Mouse (Mus musculus) brain, embryonic 18.5 days (tissue): Measurements from ENCODE around the gene Fxyd5.

Experiments used
- DNase-seq: peaks from one replicate; pipeline ENCODE4 v3.0.0-alpha.2; 2012; ENCODE audit warnings: low read depth, low spot score

Fxyd5 gene

GRCm38 (mm10) chr7:31042431-31042910 is at the start of gene Fxyd5:
Gene Fxyd5 (minus strand): TSS chr7:31042481.
- no peak for DNase-seq

- no peak for DNase-seq
Measured at GRCm38 (mm10) chr7:31089721-31090120, 47.4 kb upstream of the Fxyd5 start.

- DNase-seq, result no peak
Measured at GRCm38 (mm10) chr7:31088206-31088605, 45.9 kb upstream of the Fxyd5 start.

- DNase-seq, result no peak
Measured at GRCm38 (mm10) chr7:31087262-31087661, 45.0 kb upstream of the Fxyd5 start.

GRCm38 (mm10) chr7:31086175-31086755 is 44.0 kb upstream of the Fxyd5 start:
- no peak for DNase-seq

GRCm38 (mm10) chr7:31085171-31085570 is 42.9 kb upstream of the Fxyd5 start:
- DNase-seq, result no peak

- no peak for DNase-seq
Measured at GRCm38 (mm10) chr7:31084140-31084539, 41.9 kb upstream of the Fxyd5 start.

GRCm38 (mm10) chr7:31082831-31083588 is 40.7 kb upstream of the Fxyd5 start:
- no peak for DNase-seq

GRCm38 (mm10) chr7:31082106-31082505 is 39.8 kb upstream of the Fxyd5 start:
- no peak for DNase-seq

GRCm38 (mm10) chr7:31081106-31081505 is 38.8 kb upstream of the Fxyd5 start:
- no peak for DNase-seq

- no peak for DNase-seq
Measured at GRCm38 (mm10) chr7:31080611-31081010, 38.3 kb upstream of the Fxyd5 start.

- no peak for DNase-seq
Measured at GRCm38 (mm10) chr7:31079670-31080069, 37.4 kb upstream of the Fxyd5 start.

GRCm38 (mm10) chr7:31077885-31078445 is 35.7 kb upstream of the Fxyd5 start:
- no peak for DNase-seq

- DNase-seq, result no peak
Measured at GRCm38 (mm10) chr7:31077470-31077869, 35.2 kb upstream of the Fxyd5 start.

- DNase-seq, result no peak
Measured at GRCm38 (mm10) chr7:31076492-31076891, 34.2 kb upstream of the Fxyd5 start, which contains the start of gene Fxyd3. Gene Fxyd3 (minus strand): TSS chr7:31076704.

GRCm38 (mm10) chr7:31074713-31075069 is 32.4 kb upstream of the Fxyd5 start:
- DNase-seq, result no peak

- no peak for DNase-seq
Measured at GRCm38 (mm10) chr7:31074061-31074712, 31.9 kb upstream of the Fxyd5 start.

- DNase-seq, result no peak
Measured at GRCm38 (mm10) chr7:31073546-31073945, 31.3 kb upstream of the Fxyd5 start.

- DNase-seq, result no peak
Measured at GRCm38 (mm10) chr7:31072326-31072725, 30.0 kb upstream of the Fxyd5 start.

- DNase-seq, result no peak
Measured at GRCm38 (mm10) chr7:31070324-31070723, 28.0 kb upstream of the Fxyd5 start.

- no peak for DNase-seq
Measured at GRCm38 (mm10) chr7:31069491-31069890, 27.2 kb upstream of the Fxyd5 start.

- no peak for DNase-seq
Measured at GRCm38 (mm10) chr7:31067836-31068235, 25.6 kb upstream of the Fxyd5 start.
